Mouse (Mus musculus) kidney, postnatal 4 days (tissue): Measurements from ENCODE around the gene Crtam.
A peak's percentile ranks its signal among the peaks of the same experiment; 100 is the strongest.

Experiments used
- DNase-seq, 2 experiments: peaks; one replicate each; pipeline ENCODE4 v3.0.0; 2021; ENCODE audit warnings: mixed read lengths in 2 of 2

Crtam gene

DNA sequence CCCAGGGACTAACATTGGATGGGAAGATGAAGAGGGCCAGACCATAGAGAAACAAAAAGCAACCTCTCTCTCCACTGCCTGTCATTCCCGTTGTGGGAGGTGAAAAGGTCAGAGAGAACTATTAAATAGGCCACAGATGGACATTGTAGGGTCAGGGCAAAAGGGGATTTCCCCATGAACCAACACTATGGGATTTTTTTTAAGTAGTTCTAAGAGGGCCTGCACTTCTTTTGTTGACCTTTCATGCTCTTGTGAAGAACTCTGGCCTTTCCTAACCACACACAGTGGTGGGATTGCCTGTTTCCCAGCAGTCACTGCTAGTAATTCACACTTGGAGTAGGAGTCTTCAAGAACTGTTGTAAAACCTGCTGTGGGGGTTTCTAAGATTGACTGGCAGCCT is 3.4 kb upstream of the Crtam start:
- DNase-seq, result no peak

DNA sequence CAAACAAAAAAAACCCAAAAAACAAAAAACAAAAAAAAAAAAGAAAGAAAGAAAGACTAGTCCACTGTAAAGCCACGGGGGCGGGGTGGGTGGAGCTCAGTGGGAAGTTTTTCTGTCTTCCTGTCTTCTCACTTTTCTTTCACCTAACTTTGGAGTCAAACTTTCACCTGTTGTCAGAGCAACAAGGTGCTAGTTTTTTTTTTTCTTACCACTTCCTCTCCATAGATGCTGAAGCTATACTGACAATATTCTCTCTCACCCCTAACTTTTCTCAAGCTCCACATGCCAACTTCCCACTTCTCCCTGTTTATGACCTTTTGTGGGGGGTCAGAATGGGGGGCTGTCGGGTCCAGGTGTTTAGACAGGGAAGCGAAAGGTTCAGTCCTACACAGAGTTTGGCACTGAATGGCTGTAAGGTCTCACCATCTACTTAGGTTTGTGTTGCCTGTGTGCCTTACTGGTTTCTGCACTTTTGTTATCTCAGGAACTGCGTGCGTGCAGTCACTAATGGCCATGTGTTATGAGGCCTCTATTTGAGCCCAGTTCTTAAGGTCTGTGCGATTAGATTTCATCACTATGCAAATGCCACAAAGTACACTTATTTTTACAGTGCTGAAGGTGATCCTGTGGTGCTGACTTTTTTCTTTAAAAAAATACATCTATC is 7.2 kb downstream of the Crtam start:
- no peak for DNase-seq

DNA sequence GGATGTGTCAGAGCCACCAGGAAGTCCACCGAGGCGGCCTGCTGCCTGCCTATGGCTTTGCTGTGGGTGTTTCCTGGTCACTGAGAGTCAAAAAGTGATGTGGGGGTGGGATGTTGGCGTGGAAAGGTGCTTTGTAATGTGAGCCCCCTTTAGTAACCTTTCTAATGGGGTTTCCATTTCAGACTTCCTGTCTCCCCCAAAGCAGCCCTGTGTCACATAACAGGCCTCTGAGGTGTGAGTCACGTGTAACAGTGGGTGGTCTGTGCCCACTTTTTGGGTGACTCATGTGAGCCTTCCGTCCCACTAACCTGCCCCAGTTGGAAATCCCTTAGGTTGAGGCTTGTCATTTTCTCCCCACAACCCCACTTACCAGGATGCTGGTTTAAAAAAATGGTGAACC is 10.4 kb downstream of the Crtam start:
- DNase-seq, result no peak

DNA sequence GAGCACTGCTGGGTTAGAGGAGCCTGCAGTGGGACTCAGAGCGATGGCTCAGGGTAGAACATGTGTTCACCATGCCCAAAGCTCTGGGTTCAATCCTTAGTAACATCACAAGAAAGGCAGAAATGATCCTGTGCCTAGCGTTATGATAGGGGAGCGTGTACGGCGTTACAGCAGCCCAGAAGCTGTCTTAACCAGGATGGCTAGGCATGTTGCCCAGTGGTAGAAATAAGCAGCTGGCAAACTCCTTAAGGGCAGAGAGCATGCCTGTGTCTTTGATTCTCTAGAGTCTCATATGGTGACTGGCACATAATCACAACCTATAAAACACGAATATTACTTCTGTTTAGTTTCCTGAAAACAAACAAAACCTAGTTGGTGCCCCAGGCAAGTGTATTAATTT is 12.9 kb downstream of the Crtam start:
- no peak for DNase-seq

DNA sequence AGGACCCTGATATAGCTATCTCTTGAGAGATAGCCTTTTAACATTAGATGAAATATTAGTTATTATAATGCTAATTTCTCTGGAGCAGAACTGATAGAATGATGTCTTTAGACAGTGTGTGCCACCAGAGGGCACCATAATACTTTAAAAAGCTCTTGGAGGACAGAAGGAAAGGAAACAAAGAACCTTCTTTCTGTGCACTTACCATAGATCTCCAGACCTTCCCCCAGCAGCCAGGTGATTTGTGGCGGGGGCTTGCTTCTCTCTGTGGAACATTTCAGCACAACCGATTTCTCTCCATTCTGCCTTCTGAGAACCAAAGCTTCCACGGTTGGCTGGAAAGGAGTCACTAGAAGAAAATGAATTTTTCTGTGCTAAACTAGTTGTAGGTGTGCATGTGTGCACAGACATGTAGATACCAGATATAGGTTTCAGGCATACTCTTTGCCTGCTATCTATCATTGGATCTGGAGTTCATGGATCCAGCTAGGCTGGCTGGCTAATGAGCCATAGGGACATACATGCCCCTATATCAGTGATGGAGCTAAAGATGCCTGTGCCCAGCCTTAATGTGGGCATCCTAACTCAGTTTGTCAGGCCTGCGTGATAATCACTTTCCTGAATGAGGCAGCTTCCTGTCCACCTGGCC is 14.4 kb downstream of the Crtam start:
- peak; percentile 55 to 65 for DNase-seq

DNA sequence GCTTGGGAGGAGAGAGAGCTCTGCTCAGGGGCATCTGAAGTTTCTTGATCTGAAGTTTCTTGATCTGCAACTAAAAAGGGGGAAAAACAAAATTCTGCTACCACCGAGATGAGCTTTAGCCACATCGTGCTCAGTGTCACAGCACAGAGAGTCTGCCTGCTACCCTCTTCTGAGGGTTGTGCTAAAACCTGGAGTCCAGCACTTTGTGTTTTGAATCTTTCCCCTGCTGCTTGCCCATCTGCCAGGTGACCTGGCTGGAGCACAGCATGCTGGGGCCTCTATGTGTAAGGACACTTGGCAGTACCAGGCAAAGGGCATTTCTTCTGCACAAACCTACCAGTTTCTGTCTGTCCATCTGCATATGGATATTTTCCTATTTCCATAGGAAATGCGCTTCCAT is 20.1 kb downstream of the Crtam start:
- no peak for DNase-seq

DNA sequence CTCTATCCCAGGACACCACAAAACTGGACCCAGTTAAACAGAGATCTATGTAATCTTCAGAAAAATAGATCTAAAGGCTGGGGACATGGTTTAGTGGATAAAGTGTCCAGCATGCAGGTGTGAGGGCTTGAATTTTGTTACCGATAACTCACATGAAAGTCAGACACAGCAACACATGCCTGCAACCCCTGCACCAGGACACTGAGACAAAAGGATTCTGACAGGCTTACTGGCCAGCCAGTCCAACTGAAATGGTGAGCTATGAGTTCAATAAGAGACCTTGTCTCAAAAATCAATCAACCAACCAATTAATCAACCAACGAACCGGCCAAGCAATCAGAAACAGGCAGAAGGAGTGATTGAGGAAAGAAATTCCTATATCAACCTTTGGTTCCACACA is 20.7 kb downstream of the Crtam start:
- no peak for DNase-seq

DNA sequence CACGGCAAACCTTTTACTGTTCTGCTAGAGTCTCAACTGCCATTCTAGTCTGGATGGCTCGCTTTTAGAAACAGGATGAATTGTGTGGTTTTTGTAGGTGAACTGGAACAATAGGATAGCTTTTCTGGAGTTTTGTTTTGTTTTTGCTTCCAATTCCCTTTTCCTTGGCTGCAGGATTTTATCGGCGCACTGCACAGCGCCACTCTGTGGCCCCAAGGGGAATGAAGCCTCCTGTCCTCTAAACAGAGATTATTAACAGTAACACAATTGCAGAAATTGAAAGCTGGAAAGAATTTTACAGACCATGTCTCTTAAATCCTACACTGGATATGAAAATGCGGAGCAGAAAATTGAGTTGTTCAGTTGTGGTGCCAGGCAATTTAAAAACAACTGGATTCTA is 21.9 kb downstream of the Crtam start:
- peak; percentile 41 to 54 for DNase-seq

DNA sequence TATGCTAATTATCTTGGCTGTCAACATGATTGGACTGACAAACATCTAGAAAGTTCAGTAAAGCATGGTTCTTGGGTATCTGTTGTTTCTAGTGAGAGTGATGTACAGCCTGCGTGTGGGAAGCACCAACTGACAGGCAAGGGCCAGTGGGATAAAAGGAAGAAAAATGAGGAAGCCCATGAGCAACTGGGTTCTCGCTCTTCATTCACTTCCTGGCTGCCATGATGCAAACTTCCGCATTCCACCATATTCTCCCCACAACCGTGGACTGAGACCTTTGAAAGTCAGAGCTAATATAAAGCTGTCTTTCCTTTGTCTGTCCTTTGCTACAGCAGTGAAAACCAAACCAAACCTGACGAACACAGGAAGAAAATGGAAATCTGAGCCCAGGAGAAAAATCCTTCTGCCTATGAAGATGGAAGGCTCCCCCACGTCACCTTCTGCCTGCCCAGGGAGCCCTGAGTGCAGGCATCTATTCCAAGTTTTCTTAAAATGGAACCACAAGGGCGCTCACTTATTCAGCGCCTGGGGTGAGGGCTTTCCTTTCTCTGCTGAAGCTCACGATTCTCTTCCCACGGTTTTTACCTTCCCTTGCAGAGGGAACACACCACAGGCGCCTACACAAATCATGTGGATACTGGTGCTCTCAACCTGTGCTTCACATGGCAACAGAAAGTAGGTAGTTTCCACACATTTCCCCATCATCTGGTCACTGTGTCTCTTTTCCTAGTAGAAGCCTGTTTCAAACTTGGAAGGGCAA is 30.2 kb downstream of the Crtam start:
- DNase-seq, result no peak

DNA sequence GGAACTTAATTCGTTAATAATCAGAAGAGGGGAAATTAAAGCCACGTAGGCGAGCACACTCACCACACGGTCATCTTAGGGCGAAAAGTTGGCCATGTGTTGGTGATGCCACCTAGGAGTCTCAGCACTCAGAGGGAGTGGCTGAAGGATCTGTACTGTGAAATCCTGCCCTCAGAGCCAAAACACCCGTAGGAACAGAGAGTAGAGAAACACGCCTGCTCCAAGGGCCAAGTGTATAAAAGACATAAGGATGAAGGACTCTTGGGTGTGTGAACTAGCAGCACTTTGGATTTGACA is 40.1 kb downstream of the Crtam start:
- no peak for DNase-seq

DNA sequence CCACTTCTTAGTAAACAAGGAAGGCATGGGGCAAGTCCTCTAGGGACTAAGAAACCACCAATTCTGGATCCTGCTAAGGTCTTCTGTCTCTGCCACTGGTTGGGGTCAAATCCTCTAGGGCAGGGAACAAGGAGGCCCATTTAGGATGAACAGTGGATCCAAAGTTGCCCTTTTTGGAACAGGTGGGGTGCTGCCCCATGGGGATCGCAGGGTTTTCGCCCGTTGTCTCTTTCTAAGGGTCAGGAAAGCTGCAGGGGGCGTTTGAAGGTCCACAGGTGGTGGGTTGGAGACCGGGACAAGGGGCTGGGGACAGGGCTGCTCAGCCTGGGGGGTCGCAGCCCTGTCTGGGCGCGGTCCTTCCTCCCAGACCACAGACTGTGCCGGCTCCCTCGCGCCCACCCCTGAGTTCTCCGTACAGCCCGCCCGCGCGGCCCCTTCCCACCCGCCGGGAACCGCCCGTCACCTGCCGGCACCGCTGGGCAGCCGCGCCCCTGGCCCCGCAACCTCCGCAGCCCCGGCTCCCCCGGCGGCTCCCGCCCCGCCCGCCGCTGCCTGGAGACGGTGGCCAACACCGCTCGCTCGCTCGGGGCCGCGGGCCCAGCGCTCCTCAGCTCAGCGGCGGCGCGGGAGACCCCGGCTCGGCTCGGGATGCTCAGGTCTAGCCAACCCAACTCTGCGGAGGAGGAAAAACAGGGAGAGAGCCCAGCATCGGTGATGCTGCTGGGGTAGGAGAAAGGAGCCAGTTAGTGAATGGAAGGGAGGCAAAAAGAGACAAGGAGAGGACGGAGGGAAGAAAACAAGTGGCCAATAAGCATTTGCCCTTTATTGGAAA is 40.6 kb downstream of the Crtam start, which contains the start of gene Jhy:
Gene Jhy, minus strand, starts transcription at position 533 of the 832 bp plus-strand sequence.
- DNase-seq, result peak; percentile 7 to 15

DNA sequence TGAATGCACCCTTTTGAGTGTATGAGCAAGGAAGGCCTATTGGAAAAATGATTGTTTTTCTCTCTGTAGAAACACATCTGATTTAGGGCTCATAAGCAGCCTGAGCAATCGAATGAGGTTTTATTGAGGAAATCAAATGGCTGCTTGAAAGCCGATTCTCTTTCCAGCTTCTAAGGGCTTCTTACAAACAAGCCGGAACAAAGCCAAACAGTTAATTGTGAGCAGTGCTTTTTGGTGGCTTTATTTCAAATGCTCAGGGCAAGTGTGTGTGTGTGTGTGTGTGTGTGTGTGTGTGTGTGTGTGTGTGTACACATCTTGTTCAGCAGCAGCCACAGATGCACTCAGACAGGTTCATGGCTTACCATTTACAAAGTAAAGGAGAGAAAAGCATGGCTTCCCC is 43.0 kb downstream of the Crtam start:
- DNase-seq, result no peak

DNA sequence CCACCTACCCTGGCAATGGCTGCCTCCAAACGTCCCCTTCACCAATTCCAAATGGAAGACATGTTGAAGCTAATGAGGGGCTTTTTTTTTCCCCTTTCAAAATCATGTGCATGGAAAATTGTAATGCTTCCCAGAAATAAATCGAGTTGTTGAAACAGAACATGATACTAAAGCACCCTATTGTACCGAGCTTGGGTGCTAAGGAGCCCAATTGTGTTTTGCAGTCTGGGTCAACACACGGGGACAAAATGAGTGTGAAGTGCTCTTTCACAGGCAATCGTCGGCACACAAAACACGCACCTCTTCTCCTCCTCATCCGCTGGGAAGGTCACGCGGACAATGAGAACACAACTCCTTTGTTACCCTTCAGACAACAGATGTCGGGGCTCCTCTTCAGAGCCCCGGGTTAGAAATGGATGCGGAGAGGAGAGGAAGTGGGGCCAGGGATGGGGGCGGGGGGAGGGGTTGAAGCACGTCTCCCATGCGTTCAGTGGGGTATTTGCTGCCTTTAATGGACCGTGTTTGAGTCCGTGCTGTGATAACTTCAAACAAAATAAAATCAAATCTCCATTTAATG is 55.3 kb downstream of the Crtam start:
- no peak for DNase-seq

DNA sequence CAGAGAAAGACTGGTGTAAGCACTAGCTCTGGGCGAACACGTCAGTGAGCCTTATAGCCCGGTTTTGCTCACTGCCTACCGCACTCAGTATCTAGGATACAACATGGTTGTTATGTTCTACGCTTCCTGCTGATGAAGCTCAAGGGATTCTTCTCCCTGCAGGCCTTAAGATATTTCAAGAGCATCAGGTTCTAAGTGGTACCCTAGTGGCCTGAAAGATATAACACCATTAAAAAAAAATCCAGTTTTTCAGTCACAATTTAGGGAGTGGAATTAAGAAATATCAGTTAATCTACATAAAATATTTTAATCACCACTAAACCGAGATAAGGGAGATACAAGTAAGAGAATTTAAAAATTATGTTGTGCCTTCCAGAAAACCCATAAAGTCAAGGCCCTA is 56.0 kb downstream of the Crtam start:
- no peak for DNase-seq

DNA sequence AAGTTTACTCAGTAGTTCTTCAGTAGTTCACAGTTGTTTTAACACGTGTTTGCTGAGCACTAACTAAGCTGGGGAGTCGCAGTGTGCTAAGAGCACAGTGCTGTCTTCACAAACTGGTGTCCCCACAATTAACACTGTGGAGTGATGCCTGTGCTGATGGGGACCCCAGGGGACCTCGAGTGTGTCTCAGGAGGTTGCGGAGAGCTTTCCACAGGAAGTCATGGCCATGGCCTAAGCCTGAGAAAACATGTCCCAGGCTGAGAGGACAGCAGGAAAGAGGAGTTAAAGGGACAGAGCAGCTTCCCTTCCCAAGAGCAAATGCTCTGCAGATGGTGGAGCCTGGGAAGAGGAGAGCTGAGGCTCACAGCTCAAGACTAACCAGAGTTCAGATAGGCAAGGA is 57.3 kb downstream of the Crtam start:
- peak; percentile 8 to 16 for DNase-seq

DNA sequence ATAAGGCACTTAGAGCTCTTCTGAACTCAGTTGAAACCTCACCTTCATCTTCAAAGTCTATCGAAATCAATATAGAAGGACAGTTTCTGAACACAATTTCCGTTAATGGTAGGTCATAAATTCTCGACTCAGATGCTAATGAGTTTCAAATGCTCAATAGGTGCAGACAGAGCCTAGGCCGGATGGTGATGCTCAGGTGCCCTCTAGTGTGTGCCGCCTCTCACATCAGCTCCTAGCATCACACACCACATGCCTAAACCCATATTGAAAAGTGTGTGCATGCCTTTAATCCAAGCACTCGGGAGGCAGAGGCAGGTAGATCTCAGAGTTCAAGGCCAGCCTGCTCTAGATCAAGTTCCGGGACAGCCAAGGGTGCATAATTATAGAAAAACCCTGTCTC is 67.0 kb downstream of the Crtam start:
- peak; percentile 35 to 40 for DNase-seq

DNA sequence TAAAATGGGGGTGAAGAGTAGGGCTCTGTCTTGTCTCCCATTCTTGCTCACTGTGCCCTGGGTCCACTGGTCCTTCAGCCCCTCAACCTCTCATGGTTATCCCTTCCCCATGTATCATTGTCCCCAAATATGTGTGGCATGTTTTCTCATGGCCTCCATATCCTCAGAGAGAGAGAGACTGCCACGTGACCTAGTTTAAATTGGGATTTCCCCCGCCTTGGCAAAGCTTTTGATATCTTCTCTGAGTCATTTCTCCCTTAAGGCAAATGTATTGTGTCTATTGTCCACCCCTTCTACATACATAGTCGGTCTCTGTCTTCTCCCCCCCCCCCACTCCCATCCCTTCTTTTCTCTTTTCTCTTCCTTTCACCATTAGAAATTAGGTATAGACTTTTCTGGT is 71.1 kb downstream of the Crtam start:
- DNase-seq, result no peak

DNA sequence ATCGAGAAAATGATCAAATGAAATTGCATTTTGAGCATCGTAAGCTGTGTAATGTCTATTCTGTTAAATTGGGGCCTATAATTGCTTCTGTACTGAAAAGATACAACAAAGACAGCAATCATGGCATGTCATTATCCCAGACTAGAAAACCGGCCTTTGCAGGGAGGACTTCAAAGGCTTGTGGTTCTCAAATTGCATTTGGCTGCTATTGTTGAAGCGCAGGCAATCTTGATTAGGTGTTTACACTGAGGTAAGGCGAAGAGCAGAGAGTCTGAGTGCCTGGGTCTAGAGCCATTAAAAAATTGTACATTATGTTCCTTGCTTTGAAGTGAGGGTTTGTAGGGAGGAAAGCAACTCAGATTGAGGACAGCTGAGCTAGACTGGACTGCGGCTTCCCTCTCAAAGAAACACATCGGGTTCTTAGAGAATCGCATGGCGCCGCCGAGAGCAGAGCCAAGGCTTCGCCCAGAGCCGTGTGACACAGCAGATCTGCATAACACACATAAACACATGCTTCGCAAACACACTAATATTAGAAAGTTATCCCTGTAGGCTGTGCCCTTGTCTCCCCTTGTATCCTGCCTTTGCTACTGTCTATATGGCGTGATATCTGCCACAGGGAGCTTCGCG is 77.0 kb downstream of the Crtam start:
- no peak for DNase-seq
